Mouse (Mus musculus) ES-Bruce4 (cell line): ENCODE data around the gene Ghrh.

Experiments
- CTCF ChIP-seq: IDR thresholded peaks from one replicate; pipeline ENCODE4 v1.8.1; 2011; ENCODE audit warnings: low read depth, low read length
- POLR2A ChIP-seq: IDR thresholded peaks from one replicate; pipeline ENCODE4 v1.8.1; 2011; ENCODE audit warnings: low read length; ENCODE audit not compliant: insufficient read depth

GRCm38 (mm10) chr2:157363031-157363430 is 15.7 kb upstream of the Ghrh start:
- TF ChIP-seq CTCF (no peak), POLR2A (no peak)
